Comparison of ENCODE assay signal across 22 mouse cellular contexts in genomic region chr5:74794726-74795125, GRCm38 (mm10).
DNase-seq lines count a peak whose midpoint lies in the region; ATAC-seq and TF ChIP-seq lines count a peak whose summit lies in the region.
"Had no signal": no experiment of that assay in that cellular context is flagged by ENCODE, and none has a peak within 500 bp of the region (broad histone marks: within the 10 kb centered on the region; RNA-seq: fewer than 3 reads in every experiment).

No protein-coding gene starts in this region.

- no peak for TF ChIP-seq EP300 in heart, adult 2 months (IDR thresholded peaks at IDR 0.05; ENCODE audit: insufficient read depth, low read depth, low read length)

- peaks cover 15% of the 10 kb centered on the region for H3K4me1 ChIP-seq in heart, adult 2 months (ENCODE audit: control insufficient read depth, insufficient read depth, low read length)
- H3K4me1 ChIP-seq in midbrain, embryonic 15.5 days, result peaks cover 11% of the 10 kb centered on the region
- H3K4me1 ChIP-seq in intestine, embryonic 15.5 days (replicated peaks), result peaks cover 19% of the 10 kb centered on the region
- H3K4me1 ChIP-seq: liver, embryonic 13.5 days; megakaryocyte, embryonic 14.5 days had no signal

- no peak overlapping the region for H3K9ac ChIP-seq in heart, adult 2 months (ENCODE audit: low read depth, low read length)
- H3K9ac ChIP-seq in midbrain, embryonic 15.5 days, result no peak overlapping the region
- H3K9ac ChIP-seq in intestine, embryonic 15.5 days, result no peak overlapping the region
- H3K9ac ChIP-seq: embryonic facial prominence, embryonic 12.5 days; limb, embryonic 12.5 days; liver, embryonic 13.5 days had no signal

- no peak overlapping the region for H3K4me2 ChIP-seq in midbrain, embryonic 15.5 days
- no peak overlapping the region for H3K4me2 ChIP-seq in intestine, embryonic 15.5 days (replicated peaks)
- H3K4me2 ChIP-seq: embryonic facial prominence, embryonic 12.5 days; limb, embryonic 12.5 days; liver, embryonic 13.5 days had no signal

- 86% methylated on average over 4 of the region's 4 CpGs for WGBS in heart, adult 2 months
- 93% methylated on average over 4 of the region's 4 CpGs for WGBS in midbrain, embryonic 15.5 days
- WGBS in intestine, embryonic 15.5 days, result 83% methylated on average over 4 of the region's 4 CpGs

- ATAC-seq in midbrain, embryonic 15.5 days (replicated peaks), result no peak
- no peak for ATAC-seq in intestine, embryonic 15.5 days
- ATAC-seq: CD4-positive, CD25-positive, alpha-beta regulatory T cell, adult 4 months; hindbrain, postnatal 0 days had no signal

- no peak for TF ChIP-seq POLR2A in heart, adult 2 months (IDR thresholded peaks at IDR 0.05; ENCODE audit: insufficient read depth, low read depth, low read length)

- H3K27me3 ChIP-seq in heart, adult 2 months (ENCODE audit: control insufficient read depth, insufficient read depth, low read length), result no peaks in the 10 kb centered on the region
- H3K27me3 ChIP-seq in midbrain, embryonic 15.5 days (replicated peaks), result 0 out of 2 replicates have a peak, but pooled peaks cover 2% of the 10 kb centered on the region
- H3K27me3 ChIP-seq in intestine, embryonic 15.5 days (replicated peaks), result no peaks in the 10 kb centered on the region
- H3K27me3 ChIP-seq: embryonic facial prominence, embryonic 12.5 days; limb, embryonic 12.5 days; liver, embryonic 13.5 days had no signal

- H3K9me3 ChIP-seq in midbrain, embryonic 15.5 days, result no peaks in the 10 kb centered on the region
- no peaks in the 10 kb centered on the region for H3K9me3 ChIP-seq in intestine, embryonic 15.5 days
- H3K9me3 ChIP-seq: embryonic facial prominence, embryonic 12.5 days; G1E; limb, embryonic 12.5 days; liver, embryonic 13.5 days had no signal

- intact Hi-C loops in heart, adult 2 months (cut with DNase I), result loop anchor here (5.0 to 10.0 kb wide), 5 partner anchors 77 to 480 kb away; partner anchors contain the start of gene Chic2
- intact Hi-C loops in heart, postnatal 25 days (cut with DNase I), result loop anchor here (2.0 to 5.0 kb wide), 5 partner anchors 92 to 363 kb away; partner anchors contain the start of genes Lnx1 and Scfd2

- no peak overlapping the region for H3K4me3 ChIP-seq in heart, adult 2 months
- no peak overlapping the region for H3K4me3 ChIP-seq in midbrain, embryonic 15.5 days
- no peak overlapping the region for H3K4me3 ChIP-seq in intestine, embryonic 15.5 days (replicated peaks)
- H3K4me3 ChIP-seq: embryonic facial prominence, embryonic 12.5 days; left cerebral cortex, adult 2 months; limb, embryonic 12.5 days; liver, embryonic 13.5 days; megakaryocyte, embryonic 14.5 days had no signal

- TF ChIP-seq CTCF in heart, adult 2 months (IDR thresholded peaks at IDR 0.05), result no peak

- DNase-seq in heart, adult 2 months, result peak; percentile 48 to 57
- no peak for DNase-seq in heart, postnatal 25 days (ENCODE audit: low spot score)
- DNase-seq in 3T3-L1 (ENCODE audit: low read depth, low spot score), result peak; percentile 75
- DNase-seq in NIH3T3 (ENCODE audit: low read depth), result peak; percentile 80
- peak; percentile 8 for DNase-seq in brain, adult 2 months (ENCODE audit: low read depth, low spot score)
- no peak for DNase-seq in frontal cortex, adult 2 months (ENCODE audit: extremely low spot score in 1 of 2, low spot score in 1 of 2)
- DNase-seq: cerebellum, adult 11 months; cerebellum, postnatal 36 days; kidney, adult 18-20 months; liver, embryonic 13.5 days; lung, postnatal 10 days; right cerebral cortex, postnatal 25 days; thymus, postnatal 36 days had no signal

- H3K79me2 ChIP-seq in heart, adult 2 months (replicated peaks; ENCODE audit: control insufficient read depth, insufficient read depth, low read length), result no peaks in the 10 kb centered on the region

- peak overlapping the region; percentile 88 for H3K27ac ChIP-seq in heart, adult 2 months
- H3K27ac ChIP-seq in midbrain, embryonic 15.5 days, result no peak overlapping the region
- H3K27ac ChIP-seq in intestine, embryonic 15.5 days, result no peak overlapping the region
- H3K27ac ChIP-seq: embryonic facial prominence, embryonic 12.5 days; hindbrain, postnatal 0 days; left cerebral cortex, adult 2 months; liver, embryonic 13.5 days had no signal

- H3K36me3 ChIP-seq in heart, adult 2 months (ENCODE audit: control insufficient read depth, insufficient read depth, low read length), result peaks cover 5% of the 10 kb centered on the region; the same call in 1 of the 2 replicates
- H3K36me3 ChIP-seq in midbrain, embryonic 15.5 days (replicated peaks), result no peaks in the 10 kb centered on the region
- H3K36me3 ChIP-seq in intestine, embryonic 15.5 days, result no peaks in the 10 kb centered on the region
- H3K36me3 ChIP-seq: embryonic facial prominence, embryonic 12.5 days; G1E; limb, embryonic 12.5 days; liver, embryonic 13.5 days had no signal

Comparison
In these comparisons a context has a peak if more than half of its experiments do, and no peak if none do; other contexts are left out.
1. DNase-seq: peak in heart, adult 2 months (2 of 2), 3T3-L1 (single experiment), NIH3T3 (single experiment) and brain, adult 2 months (single experiment); none in heart, postnatal 25 days (single experiment) and frontal cortex, adult 2 months (0 of 2).